Mouse (Mus musculus): ENCODE data around the gene Kdm8.

Kdm8 gene

GRCm38 (mm10) chr7:125504618-125505017 is 60.1 kb downstream of the Kdm8 start:
- DNase-seq = no peak

- DNase-seq = peak; percentile 78
These were observed 61.1 kb downstream of the Kdm8 start for GRCm38 (mm10) chr7:125505568-125505967.

GRCm38 (mm10) chr7:125507279-125507678 is 62.8 kb downstream of the Kdm8 start:
- DNase-seq = peak; percentile 50

GRCm38 (mm10) chr7:125511432-125511831 is 67.0 kb downstream of the Kdm8 start:
- DNase-seq = peak; percentile 76

GRCm38 (mm10) chr7:125511852-125512251 is 67.4 kb downstream of the Kdm8 start:
- DNase-seq = peak; percentile 74
